Mouse (Mus musculus) kidney, embryonic 14.5 days (tissue): Measurements from ENCODE around the gene Cst10. TPM values are rescaled to one million over a fixed set of nuclear protein-coding genes. Genes with fewer than 3 reads are reported as not detected.

ENCODE experiments used
- ATAC-seq: fragments of 200-750 bp; cut with Nextera tagmentation; 2 replicates; pipeline ENCODE4 v1.8.0; 2017; ENCODE audit warnings: moderate number of reproducible peaks, mild to moderate bottlenecking, moderate TSS enrichment, moderate library complexity; ENCODE audit not compliant: low FRiP score, low TSS enrichment
- H3K27ac ChIP-seq: fragments of 300-500 bp; sonication (generic); 2 replicates; pipeline ENCODE4 v1.5.1; 2014; ENCODE audit warnings: low read depth, mild to moderate bottlenecking, low read length, moderate library complexity, mixed read lengths
- H3K27me3 ChIP-seq: fragments of 300-500 bp; sonication (generic); 2 replicates; pipeline ENCODE4 v1.6.1; 2014; ENCODE audit warnings: mild to moderate bottlenecking, low read length; ENCODE audit not compliant: control insufficient read depth, insufficient read depth
- H3K36me3 ChIP-seq: fragments of 300-500 bp; sonication (generic); 2 replicates; pipeline ENCODE4 v1.6.1; 2014; ENCODE audit warnings: low read length, mixed read lengths; ENCODE audit not compliant: control insufficient read depth, insufficient read depth
- H3K4me1 ChIP-seq: fragments of 300-500 bp; sonication (generic); 2 replicates; pipeline ENCODE4 v1.6.1; 2014; ENCODE audit warnings: low read length, mixed read lengths; ENCODE audit not compliant: control insufficient read depth, insufficient read depth
- H3K4me2 ChIP-seq: fragments of 300-500 bp; sonication (generic); replicated peaks from 2 replicates; pipeline ENCODE4 v1.6.1; 2014; ENCODE audit warnings: low read depth, mild to moderate bottlenecking, low read length
- H3K4me3 ChIP-seq: fragments of 300-500 bp; sonication (generic); 2 replicates; pipeline ENCODE4 v1.5.1; 2014; ENCODE audit warnings: mild to moderate bottlenecking, low read length
- H3K9ac ChIP-seq: fragments of 300-500 bp; sonication (generic); 2 replicates; pipeline ENCODE4 v1.6.1; 2014; ENCODE audit warnings: low read depth, mild to moderate bottlenecking, low read length, moderate library complexity
- H3K9me3 ChIP-seq: fragments of 300-500 bp; sonication (generic); 2 replicates; pipeline ENCODE4 v1.6.1; 2016; ENCODE audit warnings: low read length; ENCODE audit not compliant: control insufficient read depth
- WGBS: fragments of 180-500 bp; shearing (Covaris S2); extraction: QIAGEN DNeasy Blood & Tissue Kit; methylation state at CpG from one replicate; pipeline ENCODE4 v1.1.7; 2014; 5-methylcytosine and 5-hydroxymethylcytosine counted together
- polyA plus RNA-seq: library from polyadenylated mRNA; unstranded; fragments of >200 nt; fragmentation: Nextera tagmentation; extraction: Ambion mirVana; gene quantifications from 2 replicates; pipeline ENCODE4 v1.2.1, GENCODE M21; 2014

Cst10 gene
- polyA plus RNA-seq: not detected in 2 replicates

- no peaks in the 10 kb centered on the region for H3K9me3 ChIP-seq
- no peak within 1 kb of the TSS for H3K9ac ChIP-seq
- no peaks in the 10 kb centered on the region for H3K4me1 ChIP-seq
- no peak within 1 kb of the TSS for H3K4me3 ChIP-seq
- no peaks in the 10 kb centered on the region for H3K27me3 ChIP-seq
- no peaks in the 10 kb centered on the region for H3K36me3 ChIP-seq
- no peak within 1 kb of the TSS for H3K27ac ChIP-seq
- no peak for ATAC-seq
- H3K4me2 ChIP-seq: no peak within 1 kb of the TSS
- WGBS: 63% methylated on average over 1 of the region's 1 CpGs
Measured at GRCm38 (mm10) chr2:149404757-149405156, at the start of gene Cst10. TSS of gene Cst10 (plus strand) at chr2:149405057.

- Histone ChIP-seq H3K9me3 (no peaks in the 10 kb centered on the region), H3K4me1 (no peaks in the 10 kb centered on the region), H3K4me3 (no peak overlapping the region), H3K27me3 (no peaks in the 10 kb centered on the region), H3K4me2 (no peak overlapping the region), H3K36me3 (no peaks in the 10 kb centered on the region), H3K9ac (no peak overlapping the region), H3K27ac (no peak overlapping the region)
- WGBS: 61% methylated on average over 3 of the region's 3 CpGs
- no peak for ATAC-seq
Measured at GRCm38 (mm10) chr2:149392951-149393350, 11.9 kb upstream of the Cst10 start.

- Histone ChIP-seq H3K27ac (no peak overlapping the region), H3K9ac (no peak overlapping the region), H3K4me1 (no peaks in the 10 kb centered on the region), H3K9me3 (no peaks in the 10 kb centered on the region), H3K4me3 (no peak overlapping the region), H3K36me3 (no peaks in the 10 kb centered on the region), H3K27me3 (no peaks in the 10 kb centered on the region), H3K4me2 (no peak overlapping the region)
- peak; percentile 57; the same call in 1 of the 2 replicates for ATAC-seq
- WGBS: 28% methylated on average over 3 of the region's 4 CpGs
Measured at GRCm38 (mm10) chr2:149422564-149422963, 17.7 kb downstream of the Cst10 start.
